ENCODE assay signal across 11 mouse cellular contexts in genomic region chr14:58113180-58113579, GRCm38 (mm10). TPM values are rescaled to one million over a fixed set of nuclear protein-coding genes. Genes with fewer than 3 reads are reported as not detected.
DNase-seq lines count a peak whose midpoint lies in the region; ATAC-seq and TF ChIP-seq lines count a peak whose summit lies in the region.
"Had no signal": no experiment of that assay in that cellular context is flagged by ENCODE, and none has a peak within 500 bp of the region (broad histone marks: within the 10 kb centered on the region; RNA-seq: fewer than 3 reads in every experiment).

No protein-coding gene starts in this region.

- ATAC-seq in hindbrain, embryonic 16.5 days: peak; percentile 70
- no peak for ATAC-seq in hindbrain, embryonic 11.5 days (ENCODE audit: low FRiP score)
- no peak; the same call in 1 of the 2 replicates for ATAC-seq in heart, embryonic 15.5 days (replicated peaks; ENCODE audit: insufficient number of reproducible peaks, insufficient read depth, low FRiP score, low read depth)

- H3K9ac ChIP-seq in hindbrain, embryonic 16.5 days (ENCODE audit: low read depth, low read length): no peak overlapping the region
- no peak overlapping the region for H3K9ac ChIP-seq in hindbrain, embryonic 11.5 days (ENCODE audit: low read depth, low read length)
- H3K9ac ChIP-seq in heart, embryonic 15.5 days: no peak overlapping the region
- H3K9ac ChIP-seq: embryonic facial prominence, embryonic 15.5 days; midbrain, embryonic 12.5 days had no signal

- H3K4me1 ChIP-seq in hindbrain, embryonic 16.5 days (ENCODE audit: control insufficient read depth, insufficient read depth, low read depth, low read length): no peaks in the 10 kb centered on the region; the same call in 1 of the 2 replicates
- no peaks in the 10 kb centered on the region for H3K4me1 ChIP-seq in hindbrain, embryonic 11.5 days (replicated peaks; ENCODE audit: control insufficient read depth, insufficient read depth, low read length)
- H3K4me1 ChIP-seq in heart, embryonic 15.5 days (replicated peaks): peaks cover 13% of the 10 kb centered on the region
- no peaks in the 10 kb centered on the region for H3K4me1 ChIP-seq in thymus, adult 2 months (replicated peaks; ENCODE audit: control insufficient read depth, insufficient read depth, low read length)
- H3K4me1 ChIP-seq: embryonic facial prominence, embryonic 15.5 days; midbrain, embryonic 12.5 days had no signal

- no peaks in the 10 kb centered on the region for H3K9me3 ChIP-seq in hindbrain, embryonic 16.5 days (ENCODE audit: control insufficient read depth, low read length)
- H3K9me3 ChIP-seq in hindbrain, embryonic 11.5 days (ENCODE audit: control insufficient read depth, low read length): no peaks in the 10 kb centered on the region
- no peaks in the 10 kb centered on the region for H3K9me3 ChIP-seq in heart, embryonic 15.5 days (replicated peaks)
- H3K9me3 ChIP-seq: embryonic facial prominence, embryonic 15.5 days; midbrain, embryonic 12.5 days had no signal

- H3K4me2 ChIP-seq in hindbrain, embryonic 16.5 days (ENCODE audit: low read length): peak overlapping the region; percentile 17; the same call in 1 of the 2 replicates
- H3K4me2 ChIP-seq in hindbrain, embryonic 11.5 days (replicated peaks; ENCODE audit: low read depth, low read length): no peak overlapping the region
- H3K4me2 ChIP-seq in heart, embryonic 15.5 days: peak overlapping the region; percentile 16
- H3K4me2 ChIP-seq: embryonic facial prominence, embryonic 15.5 days; midbrain, embryonic 12.5 days had no signal

- no peaks in the 10 kb centered on the region for H3K36me3 ChIP-seq in hindbrain, embryonic 16.5 days (ENCODE audit: control insufficient read depth, insufficient read depth, low read length)
- H3K36me3 ChIP-seq in hindbrain, embryonic 11.5 days (ENCODE audit: control insufficient read depth, insufficient read depth, low read length): no peaks in the 10 kb centered on the region
- no peaks in the 10 kb centered on the region for H3K36me3 ChIP-seq in heart, embryonic 15.5 days
- H3K36me3 ChIP-seq in thymus, adult 2 months (ENCODE audit: control insufficient read depth, insufficient read depth, low read length): no peaks in the 10 kb centered on the region
- H3K36me3 ChIP-seq: embryonic facial prominence, embryonic 15.5 days; midbrain, embryonic 12.5 days had no signal

- 40% methylated on average over 6 of the region's 6 CpGs for WGBS in hindbrain, embryonic 16.5 days
- 63% methylated on average over 4 of the region's 6 CpGs for WGBS in hindbrain, embryonic 11.5 days
- WGBS in heart, embryonic 15.5 days: 37% methylated on average over 6 of the region's 6 CpGs
- WGBS in thymus, adult 2 months: 69% methylated on average over 6 of the region's 6 CpGs

- TF ChIP-seq CTCF in thymus, adult 2 months (IDR thresholded peaks at IDR 0.05; ENCODE audit: borderline replicate concordance, control insufficient read depth, extremely low read depth, insufficient read depth, low read length, poor library complexity): no peak

- no peak overlapping the region for H3K27ac ChIP-seq in hindbrain, embryonic 16.5 days (ENCODE audit: low read depth, low read length)
- no peak overlapping the region for H3K27ac ChIP-seq in hindbrain, embryonic 11.5 days (ENCODE audit: low read depth, low read length)
- peak overlapping the region; percentile 40; the same call in 1 of the 2 replicates for H3K27ac ChIP-seq in heart, embryonic 15.5 days
- no peak overlapping the region for H3K27ac ChIP-seq in thymus, adult 2 months (ENCODE audit: control insufficient read depth, insufficient read depth, low read length)
- H3K27ac ChIP-seq: embryonic facial prominence, embryonic 15.5 days; midbrain, embryonic 12.5 days had no signal

- no peaks in the 10 kb centered on the region for H3K27me3 ChIP-seq in hindbrain, embryonic 16.5 days (replicated peaks; ENCODE audit: control insufficient read depth, insufficient read depth, low read length)
- no peaks in the 10 kb centered on the region for H3K27me3 ChIP-seq in hindbrain, embryonic 11.5 days (ENCODE audit: control insufficient read depth, insufficient read depth, low read length)
- no peaks in the 10 kb centered on the region for H3K27me3 ChIP-seq in heart, embryonic 15.5 days
- no peaks in the 10 kb centered on the region for H3K27me3 ChIP-seq in thymus, adult 2 months (ENCODE audit: control insufficient read depth, insufficient read depth, low read length)
- H3K27me3 ChIP-seq: embryonic facial prominence, embryonic 15.5 days; midbrain, embryonic 12.5 days had no signal

- H3K4me3 ChIP-seq in hindbrain, embryonic 16.5 days (ENCODE audit: low read length): no peak overlapping the region
- no peak overlapping the region for H3K4me3 ChIP-seq in hindbrain, embryonic 11.5 days (ENCODE audit: low read depth, low read length)
- no peak overlapping the region for H3K4me3 ChIP-seq in heart, embryonic 15.5 days
- no peak overlapping the region for H3K4me3 ChIP-seq in thymus, adult 2 months (ENCODE audit: control insufficient read depth, insufficient read depth, low read length)
- H3K4me3 ChIP-seq: embryonic facial prominence, embryonic 15.5 days; midbrain, embryonic 12.5 days had no signal

- no peak for TF ChIP-seq POLR2A in thymus, adult 2 months (IDR thresholded peaks at IDR 0.05; ENCODE audit: control insufficient read depth, extremely low read depth, insufficient read depth, low read length, poor library complexity)

- no peak for DNase-seq in hindbrain, embryonic 11.5 days (ENCODE audit: low spot score)
- peak; percentile 47 for DNase-seq in 416B (ENCODE audit: low read depth)
- DNase-seq in adrenal gland, postnatal 14 days: peak; percentile 73
- no peak for DNase-seq in gastrocnemius, postnatal 25 days
- DNase-seq in thymus, adult 2 months: no peak
- no peak for DNase-seq in embryo, embryonic 10.5 days (ENCODE audit: low spot score)
- DNase-seq: gastrocnemius, postnatal 10 days had no signal

RNA-seq across cellular contexts. Expression of gene Fgf9, which starts 42.8 kb away (rescaled TPM):
- polyA plus RNA-seq in hindbrain, embryonic 16.5 days (2015; fragmentation: Nextera tagmentation; extraction: Ambion mirVana): 25.8 and 31.8 TPM in 2 replicates
- 4.7 and 6.6 TPM in 2 replicates for polyA plus RNA-seq in hindbrain, embryonic 11.5 days (2014; fragmentation: Nextera tagmentation; extraction: Ambion mirVana)
- 17.7 and 17.9 TPM in 2 replicates for total RNA-seq in adrenal gland, postnatal 14 days (2021)
- polyA plus RNA-seq in heart, embryonic 15.5 days (2015; fragmentation: Nextera tagmentation; extraction: Ambion mirVana): 6.6 and 7.2 TPM in 2 replicates
- total RNA-seq in gastrocnemius, postnatal 25 days (2021): 1 to 10 TPM in 1 of 2 experiments, under 1 TPM in 1; 0.64 to 1.6 TPM
- 0.29 and 0.34 TPM in 2 replicates for polyA plus RNA-seq in thymus, adult 2 months (2012; rRNA removed)

Comparison
In these comparisons a context has a peak if more than half of its experiments do, and no peak if none do; other contexts are left out.
1. DNase-seq: peak in 416B (single experiment) and adrenal gland, postnatal 14 days (single experiment); none in hindbrain, embryonic 11.5 days (single experiment), gastrocnemius, postnatal 25 days (single experiment), thymus, adult 2 months (single experiment) and embryo, embryonic 10.5 days (single experiment).